Mouse (Mus musculus): Measurements from ENCODE around the gene Bet1l. TPM values are rescaled to one million over a fixed set of nuclear protein-coding genes. Genes with fewer than 3 reads are reported as not detected.

Gene Bet1l
- polyA plus RNA-seq (2014; fragmentation: Nextera tagmentation; extraction: Ambion mirVana), result 40.9 and 47.0 TPM in 2 replicates

- peak within 1 kb of the TSS; percentile 78 for H3K4me3 ChIP-seq (ENCODE audit: low read depth, low read length)
- no peaks in the 10 kb centered on the region for H3K9me3 ChIP-seq (ENCODE audit: low read depth, low read length)
- H3K27ac ChIP-seq (ENCODE audit: low read depth), result peak within 1 kb of the TSS; percentile 93
- peak within 1 kb of the TSS; percentile 85 for H3K9ac ChIP-seq
- ATAC-seq (ENCODE audit: insufficient read depth), result peak; percentile 32; the same call in 1 of the 2 replicates
- H3K4me1 ChIP-seq (ENCODE audit: insufficient read depth), result peaks cover 5% of the 10 kb centered on the region; the same call in 1 of the 2 replicates
- 31% methylated on average over 40 of the region's 40 CpGs for WGBS
- peak; percentile 14 for DNase-seq
- H3K4me2 ChIP-seq, result peak within 1 kb of the TSS; percentile 100
- no peaks in the 10 kb centered on the region for H3K27me3 ChIP-seq (ENCODE audit: insufficient read depth, low read length)
- peaks cover 64% of the 10 kb centered on the region for H3K36me3 ChIP-seq (ENCODE audit: insufficient read depth)
- TF ChIP-seq CTCF (IDR thresholded peaks at IDR 0.05; ENCODE audit: low read depth), result no peak
Observed at GRCm38 (mm10) chr7:140857550-140858505, at the start of gene Bet1l. Gene Bet1l, minus strand, starts transcription at chr7:140857577.

- no peak overlapping the region for H3K27ac ChIP-seq (ENCODE audit: low read depth)
- WGBS, result 66% methylated on average over 13 of the region's 13 CpGs
- no peak for DNase-seq
- H3K4me3 ChIP-seq (ENCODE audit: low read depth, low read length), result no peak overlapping the region
- no peak for TF ChIP-seq CTCF (IDR thresholded peaks at IDR 0.05; ENCODE audit: low read depth)
- no peaks in the 10 kb centered on the region for H3K27me3 ChIP-seq (ENCODE audit: insufficient read depth, low read length)
- no peaks in the 10 kb centered on the region for H3K9me3 ChIP-seq (ENCODE audit: low read depth, low read length)
- no peak for ATAC-seq (ENCODE audit: insufficient read depth)
- no peaks in the 10 kb centered on the region for H3K4me1 ChIP-seq (ENCODE audit: insufficient read depth)
- H3K9ac ChIP-seq, result no peak overlapping the region
- H3K36me3 ChIP-seq (ENCODE audit: insufficient read depth), result no peaks in the 10 kb centered on the region
- no peak overlapping the region for H3K4me2 ChIP-seq
Observed at GRCm38 (mm10) chr7:140907131-140907530, 49.8 kb upstream of the Bet1l start.

GRCm38 (mm10) chr7:140905642-140906081, 48.3 kb upstream of the Bet1l start:
- H3K9me3 ChIP-seq (ENCODE audit: low read depth, low read length), result no peaks in the 10 kb centered on the region
- 74% methylated on average over 2 of the region's 2 CpGs for WGBS
- no peak overlapping the region for H3K9ac ChIP-seq
- H3K36me3 ChIP-seq (ENCODE audit: insufficient read depth), result no peaks in the 10 kb centered on the region
- no peak for DNase-seq
- no peaks in the 10 kb centered on the region for H3K27me3 ChIP-seq (ENCODE audit: insufficient read depth, low read length)
- H3K27ac ChIP-seq (ENCODE audit: low read depth), result no peak overlapping the region
- no peaks in the 10 kb centered on the region for H3K4me1 ChIP-seq (ENCODE audit: insufficient read depth)
- no peak overlapping the region for H3K4me2 ChIP-seq
- no peak overlapping the region for H3K4me3 ChIP-seq (ENCODE audit: low read depth, low read length)
- no peak for TF ChIP-seq CTCF (IDR thresholded peaks at IDR 0.05; ENCODE audit: low read depth)
- no peak for ATAC-seq (ENCODE audit: insufficient read depth)

GRCm38 (mm10) chr7:140903212-140903611, 45.8 kb upstream of the Bet1l start:
- H3K4me3 ChIP-seq (ENCODE audit: low read depth, low read length), result no peak overlapping the region
- no peak overlapping the region for H3K27ac ChIP-seq (ENCODE audit: low read depth)
- no peak overlapping the region for H3K9ac ChIP-seq
- ATAC-seq (ENCODE audit: insufficient read depth) (peak; percentile 68; the same call in 1 of the 2 replicates), DNase-seq (peak; percentile 88)
- H3K9me3 ChIP-seq (ENCODE audit: low read depth, low read length), result no peaks in the 10 kb centered on the region
- H3K4me1 ChIP-seq (ENCODE audit: insufficient read depth), result no peaks in the 10 kb centered on the region
- no peak overlapping the region for H3K4me2 ChIP-seq
- TF ChIP-seq CTCF (IDR thresholded peaks at IDR 0.05; ENCODE audit: low read depth), result peak; percentile 96
- H3K36me3 ChIP-seq (ENCODE audit: insufficient read depth), result peaks cover 14% of the 10 kb centered on the region
- 22% methylated on average over 13 of the region's 13 CpGs for WGBS
- no peaks in the 10 kb centered on the region for H3K27me3 ChIP-seq (ENCODE audit: insufficient read depth, low read length)

- 73% methylated on average over 15 of the region's 15 CpGs for WGBS
- TF ChIP-seq CTCF (IDR thresholded peaks at IDR 0.05; ENCODE audit: low read depth), result no peak
- Histone ChIP-seq H3K36me3 (ENCODE audit: insufficient read depth) (peaks cover 23% of the 10 kb centered on the region), H3K27me3 (ENCODE audit: insufficient read depth, low read length) (no peaks in the 10 kb centered on the region), H3K4me3 (ENCODE audit: low read depth, low read length) (no peak overlapping the region), H3K4me1 (ENCODE audit: insufficient read depth) (no peaks in the 10 kb centered on the region), H3K9ac (no peak overlapping the region), H3K27ac (ENCODE audit: low read depth) (no peak overlapping the region), H3K4me2 (no peak overlapping the region), H3K9me3 (ENCODE audit: low read depth, low read length) (no peaks in the 10 kb centered on the region)
- ATAC-seq (ENCODE audit: insufficient read depth) (no peak), DNase-seq (no peak)
Observed at GRCm38 (mm10) chr7:140902036-140902875, 44.9 kb upstream of the Bet1l start.

GRCm38 (mm10) chr7:140900220-140900619, 42.8 kb upstream of the Bet1l start, which contains the start of gene Cox8b:
Gene Cox8b, minus strand, starts transcription at chr7:140900446.
- DNase-seq (peak; percentile 8), ATAC-seq (ENCODE audit: insufficient read depth) (no peak)
- WGBS, result 64% methylated on average over 10 of the region's 10 CpGs
- Histone ChIP-seq H3K9ac (no peak within 1 kb of the TSS; the same call in 1 of the 2 replicates), H3K27me3 (ENCODE audit: insufficient read depth, low read length) (no peaks in the 10 kb centered on the region), H3K27ac (ENCODE audit: low read depth) (no peak within 1 kb of the TSS), H3K9me3 (ENCODE audit: low read depth, low read length) (no peaks in the 10 kb centered on the region), H3K4me1 (ENCODE audit: insufficient read depth) (no peaks in the 10 kb centered on the region), H3K4me2 (no peak within 1 kb of the TSS), H3K4me3 (ENCODE audit: low read depth, low read length) (no peak within 1 kb of the TSS), H3K36me3 (ENCODE audit: insufficient read depth) (peaks cover 40% of the 10 kb centered on the region)
- TF ChIP-seq CTCF (IDR thresholded peaks at IDR 0.05; ENCODE audit: low read depth), result no peak

Measured in lung, embryonic 14.5 days (tissue).